Mouse (Mus musculus) limb, embryonic 10.5 days (tissue): Measurements from ENCODE around the gene Drosha. TPM values are rescaled to one million over a fixed set of nuclear protein-coding genes. Genes with fewer than 3 reads are reported as not detected.
A peak's percentile ranks its signal among the peaks of the same experiment; 100 is the strongest.
"Not testable (repeated sequence)": the region's sequence is repeated elsewhere in the genome, so short reads cannot be mapped to it uniquely, and the experiment has no call there.

Source experiments
- DNase-seq: peaks from one replicate; pipeline ENCODE4 v3.0.0-alpha.2; 2017; ENCODE audit warnings: low spot score
- H3K27ac ChIP-seq: fragments of 300-500 bp; sonication (generic); 2 replicates; pipeline ENCODE4 v1.5.1; 2016; ENCODE audit warnings: mild to moderate bottlenecking
- H3K27me3 ChIP-seq: fragments of 300-500 bp; sonication (generic); 2 replicates; pipeline ENCODE4 v1.6.1; 2016; ENCODE audit warnings: low read depth, mild to moderate bottlenecking; ENCODE audit not compliant: poor library complexity, severe bottlenecking
- H3K36me3 ChIP-seq: fragments of 300-500 bp; sonication (generic); 2 replicates; pipeline ENCODE4 v1.6.1; 2016; ENCODE audit warnings: mild to moderate bottlenecking, moderate library complexity
- H3K4me1 ChIP-seq: fragments of 300-500 bp; sonication (generic); 2 replicates; pipeline ENCODE4 v1.6.1; 2016
- H3K4me3 ChIP-seq: fragments of 300-500 bp; sonication (generic); 2 replicates; pipeline ENCODE4 v1.5.1; 2016; ENCODE audit warnings: mild to moderate bottlenecking, moderate library complexity
- H3K9me3 ChIP-seq: fragments of 300-500 bp; sonication (generic); replicated peaks from 2 replicates; pipeline ENCODE4 v1.6.1; 2016; ENCODE audit warnings: mild to moderate bottlenecking
- WGBS: fragments of 180-500 bp; shearing (Covaris S2); methylation state at CpG from one replicate; pipeline ENCODE4 v1.1.7; 2016; 5-methylcytosine and 5-hydroxymethylcytosine counted together
- polyA plus RNA-seq: library from polyadenylated mRNA; unstranded; fragments of >200 nt; fragmentation: Nextera tagmentation; extraction: Ambion mirVana; gene quantifications from 2 replicates; pipeline ENCODE4 v1.2.1, GENCODE M21; 2016

Gene Drosha
- polyA plus RNA-seq, 1 experiment from 2014 or later = 82.4 TPM

DNA sequence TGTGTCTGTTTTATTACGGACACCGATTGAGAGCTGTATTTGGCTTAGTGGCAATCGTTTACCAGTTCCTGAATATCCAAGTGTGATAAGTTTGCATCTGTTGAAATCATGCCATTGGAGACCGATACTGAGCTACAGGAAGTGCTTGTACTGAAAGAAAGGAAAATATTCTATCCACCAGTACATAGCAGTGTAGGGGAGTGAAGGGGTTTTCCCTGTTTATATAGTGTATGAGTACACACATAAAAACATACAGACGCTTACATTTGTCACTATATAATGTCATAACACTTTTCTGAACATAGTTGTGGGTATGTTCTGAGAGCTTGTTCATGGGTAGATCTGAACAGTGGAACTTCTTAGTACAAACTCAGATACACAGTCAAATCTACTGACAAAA lies 106.9 kb downstream of the Drosha start:
- Histone ChIP-seq H3K4me1 (no peaks in the 10 kb centered on the region), H3K9me3 (no peaks in the 10 kb centered on the region), H3K27ac (no peak overlapping the region), H3K36me3 (peaks cover 78% of the 10 kb centered on the region), H3K4me3 (no peak overlapping the region), H3K27me3 (no peaks in the 10 kb centered on the region)
- no peak for DNase-seq
- 96% methylated on average over 5 of the region's 5 CpGs for WGBS

DNA sequence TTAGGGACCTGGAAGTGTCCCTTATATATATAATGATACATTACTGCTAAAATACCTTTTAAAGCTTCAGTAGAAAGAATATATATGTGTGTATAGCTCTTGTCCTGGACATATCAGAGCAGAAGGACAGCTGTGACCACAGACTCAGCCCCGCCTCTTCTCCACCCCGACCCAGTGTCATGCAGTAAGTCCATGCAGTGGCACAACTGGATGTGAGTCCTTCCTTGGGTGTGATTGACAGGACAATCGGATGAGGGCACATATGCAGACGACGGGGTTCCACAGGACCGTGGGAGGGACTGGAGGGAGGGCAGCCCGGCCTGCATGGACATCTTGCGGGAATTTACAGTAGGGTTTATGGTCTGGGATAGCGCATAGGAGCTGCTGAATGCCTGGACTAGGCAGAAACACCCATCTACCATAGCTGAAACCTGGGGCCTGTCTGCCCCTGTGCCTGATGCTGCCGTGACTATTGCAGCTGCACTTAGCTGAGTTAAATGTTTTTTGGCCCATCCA lies 111.7 kb downstream of the Drosha start:
- Histone ChIP-seq H3K9me3 (no peaks in the 10 kb centered on the region), H3K4me3 (no peak overlapping the region), H3K27me3 (no peaks in the 10 kb centered on the region), H3K4me1 (peaks cover 13% of the 10 kb centered on the region), H3K36me3 (peaks cover 40% of the 10 kb centered on the region), H3K27ac (no peak overlapping the region)
- DNase-seq = no peak
- WGBS = 93% methylated on average over 10 of the region's 10 CpGs

DNA sequence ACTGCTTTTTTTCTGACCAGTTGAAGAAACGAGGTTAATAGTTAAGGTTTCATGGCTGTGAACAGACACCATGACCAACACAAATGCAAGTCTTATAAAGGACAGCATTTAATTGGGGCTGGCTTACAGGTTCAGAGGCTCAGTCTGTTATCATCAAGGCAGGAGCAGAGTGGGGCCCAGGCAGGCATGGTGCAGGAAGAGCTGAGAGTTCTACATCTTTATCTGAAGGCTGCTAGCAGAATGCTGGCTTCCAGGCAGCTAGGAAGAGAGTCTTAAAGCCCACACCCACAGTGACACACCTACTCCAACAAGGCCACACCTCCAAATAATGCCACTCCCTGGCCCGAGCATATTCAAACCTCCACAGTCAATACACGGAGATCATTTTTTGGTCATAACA lies 112.7 kb downstream of the Drosha start:
- WGBS = 86% methylated on average over 3 of the region's 3 CpGs

DNA sequence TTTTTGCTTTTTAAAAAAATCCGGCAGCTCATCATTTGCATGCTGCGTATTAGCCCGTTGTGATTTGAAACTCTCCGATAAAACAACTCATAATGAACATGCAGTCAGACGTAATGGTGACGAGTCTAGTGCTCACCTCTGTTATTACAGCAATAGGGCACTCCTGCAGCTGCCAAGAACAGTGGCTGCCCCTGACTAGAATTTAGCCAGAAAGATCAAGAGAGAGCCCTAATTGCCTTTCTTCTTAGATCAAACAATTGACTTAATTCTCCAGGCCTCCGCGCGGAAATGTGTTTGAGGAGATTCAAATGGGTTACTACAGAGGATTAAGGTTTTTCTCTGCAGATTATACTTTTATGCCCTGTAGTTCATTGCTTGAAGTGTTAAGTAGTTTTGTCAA lies 116.5 kb downstream of the Drosha start:
- WGBS = 45% methylated on average over 9 of the region's 9 CpGs
- Histone ChIP-seq H3K27ac (no peak overlapping the region), H3K4me3 (no peak overlapping the region), H3K36me3 (peaks cover 11% of the 10 kb centered on the region), H3K9me3 (no peaks in the 10 kb centered on the region), H3K27me3 (no peaks in the 10 kb centered on the region), H3K4me1 (peaks cover 28% of the 10 kb centered on the region)
- no peak for DNase-seq

More for the DNA sequence above, 112.7 kb downstream of the Drosha start:
- H3K9me3 ChIP-seq, H3K27ac ChIP-seq, DNase-seq, H3K27me3 ChIP-seq, H3K4me3 ChIP-seq: not testable (repeated sequence)
- peaks cover 32% of the 10 kb centered on the region for H3K36me3 ChIP-seq
- peaks cover 23% of the 10 kb centered on the region for H3K4me1 ChIP-seq

DNA sequence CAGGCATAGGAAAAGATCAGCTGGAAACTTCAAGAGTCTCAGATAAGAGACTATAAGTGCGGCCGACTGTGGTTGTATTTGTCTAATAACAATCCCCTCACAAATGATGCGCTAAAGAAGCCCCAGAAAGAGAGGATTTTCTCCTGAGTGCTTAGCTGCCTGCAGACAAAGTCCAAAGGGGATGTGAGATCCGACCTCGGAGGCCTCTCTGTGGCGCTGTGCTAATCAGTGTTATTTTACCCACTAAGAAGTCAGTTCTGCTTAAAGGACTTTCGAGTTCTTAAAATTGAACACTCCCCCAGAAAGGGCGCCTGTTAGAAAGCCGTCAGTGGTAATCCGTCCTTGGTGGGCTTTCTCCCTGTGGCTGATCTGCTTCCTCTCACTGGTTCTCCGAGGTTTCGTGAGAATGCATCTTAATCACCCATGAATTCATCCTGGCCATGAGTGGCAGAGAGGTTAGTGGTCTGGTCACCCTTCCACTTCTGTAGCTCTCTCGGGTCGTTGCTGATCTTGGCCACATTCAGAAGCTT lies 117.1 kb downstream of the Drosha start:
- Histone ChIP-seq H3K27me3 (no peaks in the 10 kb centered on the region), H3K27ac (0 out of 2 replicates have a peak overlapping the region, but pooled peaks have one; percentile 9), H3K9me3 (no peaks in the 10 kb centered on the region), H3K4me1 (peaks cover 28% of the 10 kb centered on the region), H3K36me3 (peaks cover 5% of the 10 kb centered on the region), H3K4me3 (no peak overlapping the region)
- no peak for DNase-seq
- 49% methylated on average over 14 of the region's 14 CpGs for WGBS

DNA sequence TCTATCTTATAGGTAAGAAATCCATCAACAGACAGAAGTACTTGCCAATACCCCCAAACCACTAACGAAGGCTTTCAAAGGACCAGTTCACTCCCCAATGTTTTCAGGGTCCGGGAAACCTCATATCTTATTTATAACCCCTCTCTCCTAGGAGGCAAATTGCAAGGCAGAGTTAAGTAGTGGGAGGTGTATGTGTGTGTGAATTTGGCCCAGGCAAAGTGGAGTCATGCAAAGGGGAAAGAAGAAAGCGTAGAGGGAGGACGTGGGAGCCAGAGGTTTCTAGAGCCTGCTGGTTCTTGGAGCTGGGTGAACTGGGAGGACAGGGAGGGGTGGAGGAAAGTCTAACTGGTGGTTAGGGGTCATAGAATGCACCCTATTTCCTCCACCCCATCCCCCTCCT lies 117.8 kb downstream of the Drosha start:
- Histone ChIP-seq H3K27me3 (no peaks in the 10 kb centered on the region), H3K9me3 (no peaks in the 10 kb centered on the region), H3K4me3 (no peak overlapping the region), H3K27ac (0 out of 2 replicates have a peak overlapping the region, but pooled peaks have one; percentile 9), H3K36me3 (0 out of 2 replicates have a peak, but pooled peaks cover 3% of the 10 kb centered on the region), H3K4me1 (peaks cover 28% of the 10 kb centered on the region)
- 73% methylated on average over 4 of the region's 4 CpGs for WGBS
- DNase-seq = no peak

DNA sequence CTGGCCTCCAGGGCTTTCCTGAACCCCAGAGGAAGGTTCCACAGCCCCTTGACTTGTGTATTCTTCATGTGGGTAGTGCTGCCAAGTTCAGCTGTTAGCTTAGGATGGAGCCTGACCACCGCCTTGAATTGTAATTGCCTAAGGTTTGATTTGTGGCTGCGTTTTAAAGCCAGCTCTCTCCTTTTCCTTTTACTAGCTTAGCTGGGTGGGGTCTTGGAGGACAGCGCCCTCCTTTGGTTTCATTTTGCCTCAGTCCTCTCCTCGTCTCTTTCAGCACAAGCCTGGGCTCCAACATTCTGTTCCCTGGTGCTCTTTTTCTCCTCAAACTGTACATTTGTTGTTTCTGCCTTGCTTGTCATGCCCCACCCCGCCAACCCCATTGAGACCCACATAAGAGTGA lies 133.4 kb downstream of the Drosha start:
- no peak for DNase-seq

DNA sequence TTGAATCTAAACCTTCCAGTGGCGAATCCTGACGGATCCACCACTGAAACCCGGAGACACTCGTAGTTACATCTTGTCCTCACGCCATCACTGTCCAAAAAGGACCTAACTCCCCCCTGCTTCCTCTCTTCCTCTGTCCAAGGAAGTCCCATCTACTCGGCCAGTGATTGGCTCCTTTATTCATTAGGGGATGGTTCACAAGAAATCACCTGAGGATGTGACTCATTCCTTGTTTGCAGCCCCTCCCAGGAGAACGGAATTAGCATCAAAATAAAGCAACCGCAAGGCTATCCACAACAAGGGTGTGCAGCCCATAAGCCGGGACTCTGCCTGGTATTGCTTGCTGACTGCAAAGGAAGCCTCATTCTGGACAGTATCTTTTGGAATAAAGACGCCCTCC lies 137.6 kb downstream of the Drosha start:
- H3K27ac ChIP-seq = no peak overlapping the region
- no peaks in the 10 kb centered on the region for H3K36me3 ChIP-seq
- 87% methylated on average over 10 of the region's 10 CpGs for WGBS
- no peak for DNase-seq
- no peaks in the 10 kb centered on the region for H3K9me3 ChIP-seq
- H3K4me1 ChIP-seq = no peaks in the 10 kb centered on the region
- H3K27me3 ChIP-seq = no peaks in the 10 kb centered on the region
- H3K4me3 ChIP-seq = no peak overlapping the region

More for the DNA sequence above, 133.4 kb downstream of the Drosha start:
- WGBS = 75% methylated on average over 5 of the region's 5 CpGs
- no peaks in the 10 kb centered on the region for H3K36me3 ChIP-seq
- H3K27me3 ChIP-seq = no peaks in the 10 kb centered on the region
- H3K4me3 ChIP-seq = no peak overlapping the region
- no peak overlapping the region for H3K27ac ChIP-seq
- no peaks in the 10 kb centered on the region for H3K9me3 ChIP-seq
- no peaks in the 10 kb centered on the region for H3K4me1 ChIP-seq

DNA sequence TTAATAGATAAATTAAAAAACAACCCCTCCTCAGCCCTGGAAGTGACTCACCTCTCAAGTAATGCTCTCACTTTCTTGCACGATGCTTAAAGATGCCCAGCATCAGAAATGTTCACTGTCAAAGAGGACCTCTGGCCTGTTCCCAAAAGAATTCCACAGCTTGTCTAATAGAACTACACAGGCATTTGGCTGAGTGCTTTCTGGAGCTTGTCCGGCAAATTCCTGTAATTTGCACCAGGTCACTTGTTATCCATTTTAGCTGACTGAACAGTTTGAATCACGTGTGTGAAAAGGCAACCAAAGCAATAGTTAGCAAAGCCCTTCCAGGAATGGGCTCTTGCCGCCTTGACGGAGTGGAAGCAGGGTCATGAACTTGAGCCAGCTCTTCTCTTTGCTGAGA lies 140.6 kb downstream of the Drosha start:
- Histone ChIP-seq H3K9me3 (no peaks in the 10 kb centered on the region), H3K36me3 (no peaks in the 10 kb centered on the region), H3K4me1 (no peaks in the 10 kb centered on the region), H3K27ac (no peak overlapping the region), H3K4me3 (no peak overlapping the region), H3K27me3 (no peaks in the 10 kb centered on the region)
- WGBS = 85% methylated on average over 5 of the region's 5 CpGs
- no peak for DNase-seq

DNA sequence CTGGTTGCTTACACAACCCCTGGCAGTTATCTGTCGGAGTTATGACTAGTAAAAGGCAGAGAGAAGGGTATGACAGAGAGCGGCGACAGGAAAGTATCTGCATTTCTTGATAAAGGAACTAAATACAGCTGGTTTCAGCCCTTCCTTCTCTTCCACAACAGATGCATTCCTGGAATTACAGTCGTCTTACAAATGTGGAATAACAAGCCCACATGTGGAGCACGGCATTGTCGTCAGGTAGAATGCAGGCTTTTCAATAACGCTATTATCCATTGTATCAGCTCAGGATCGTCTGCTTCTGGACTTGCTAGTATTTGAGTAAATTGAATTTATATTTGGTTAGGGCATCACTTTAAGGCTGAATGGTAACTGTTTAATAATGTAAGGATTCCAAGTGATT lies 144.2 kb downstream of the Drosha start:
- Histone ChIP-seq H3K4me1 (peaks cover 12% of the 10 kb centered on the region), H3K27me3 (no peaks in the 10 kb centered on the region), H3K9me3 (no peaks in the 10 kb centered on the region), H3K4me3 (no peak overlapping the region), H3K27ac (no peak overlapping the region), H3K36me3 (no peaks in the 10 kb centered on the region)
- WGBS = 91% methylated on average over 8 of the region's 8 CpGs
- DNase-seq = no peak

DNA sequence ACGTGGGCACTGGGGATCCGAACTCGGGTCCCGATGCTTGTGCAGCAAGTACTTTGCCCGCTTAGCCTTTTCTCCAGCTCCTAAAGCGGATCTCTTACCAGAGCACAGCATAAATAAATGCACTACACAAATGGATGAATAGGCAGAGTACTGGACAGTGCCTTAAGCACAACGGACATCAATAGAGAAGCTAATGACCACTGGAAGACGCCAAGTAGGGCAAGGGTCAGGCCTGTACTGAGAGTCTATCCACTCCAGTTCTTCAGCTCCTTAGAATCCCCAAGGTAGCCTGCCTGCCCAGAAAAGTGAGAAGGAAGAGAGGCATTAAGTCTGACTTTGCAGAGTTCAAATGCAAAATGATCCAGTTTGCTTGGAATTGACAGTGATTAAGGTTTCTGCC lies 147.8 kb downstream of the Drosha start:
- peaks cover 26% of the 10 kb centered on the region for H3K4me1 ChIP-seq
- 86% methylated on average over 8 of the region's 8 CpGs for WGBS

More for the DNA sequence above, 147.8 kb downstream of the Drosha start:
- no peak overlapping the region for H3K27ac ChIP-seq
- H3K36me3 ChIP-seq = no peaks in the 10 kb centered on the region
- no peaks in the 10 kb centered on the region for H3K9me3 ChIP-seq
- no peak for DNase-seq
- no peak overlapping the region for H3K4me3 ChIP-seq
- no peaks in the 10 kb centered on the region for H3K27me3 ChIP-seq
